Mouse (Mus musculus) limb, embryonic 11.5 days (tissue): Measurements from ENCODE around the gene Abcc2. TPM values are rescaled to one million over a fixed set of nuclear protein-coding genes. Genes with fewer than 3 reads are reported as not detected.

Experiments used
- ATAC-seq: fragments of 200-750 bp; cut with Nextera tagmentation; 2 replicates; pipeline ENCODE4 v1.8.0; 2017; ENCODE audit warnings: low read depth; ENCODE audit not compliant: insufficient number of reproducible peaks, low FRiP score, low TSS enrichment
- DNase-seq: peaks from one replicate; pipeline ENCODE4 v3.0.0-alpha.2; 2015; ENCODE audit warnings: low spot score
- H3K27ac ChIP-seq: fragments of 300-500 bp; sonication (generic); replicated peaks from 2 replicates; pipeline ENCODE4 v1.5.1; 2014; ENCODE audit warnings: low read depth, mild to moderate bottlenecking, low read length
- H3K27me3 ChIP-seq: fragments of 300-500 bp; sonication (generic); 2 replicates; pipeline ENCODE4 v1.6.1; 2014; ENCODE audit warnings: mild to moderate bottlenecking, low read length, mixed read lengths; ENCODE audit not compliant: control insufficient read depth, insufficient read depth
- H3K36me3 ChIP-seq: fragments of 300-500 bp; sonication (generic); 2 replicates; pipeline ENCODE4 v1.6.1; 2014; ENCODE audit warnings: mild to moderate bottlenecking, low read length, moderate library complexity, mixed read lengths; ENCODE audit not compliant: control insufficient read depth, insufficient read depth
- H3K4me1 ChIP-seq: fragments of 300-500 bp; sonication (generic); 2 replicates; pipeline ENCODE4 v1.6.1; 2014; ENCODE audit warnings: low read length, mixed read lengths; ENCODE audit not compliant: control insufficient read depth, insufficient read depth
- H3K4me2 ChIP-seq: fragments of 300-500 bp; sonication (generic); 2 replicates; pipeline ENCODE4 v1.6.1; 2014; ENCODE audit warnings: low read depth, mild to moderate bottlenecking, moderate library complexity; ENCODE audit not compliant: severe bottlenecking
- H3K4me3 ChIP-seq: fragments of 300-500 bp; sonication (generic); 2 replicates; pipeline ENCODE4 v1.5.1; 2014; ENCODE audit warnings: low read depth, low read length
- H3K9ac ChIP-seq: fragments of 300-500 bp; sonication (generic); 2 replicates; pipeline ENCODE4 v1.6.1; 2014; ENCODE audit warnings: mild to moderate bottlenecking, low read length
- H3K9me3 ChIP-seq: fragments of 300-500 bp; sonication (generic); 2 replicates; pipeline ENCODE4 v1.6.1; 2016; ENCODE audit warnings: low read length; ENCODE audit not compliant: control insufficient read depth
- WGBS: fragments of 180-500 bp; shearing (Covaris S2); extraction: QIAGEN DNeasy Blood & Tissue Kit; methylation state at CpG from one replicate; pipeline ENCODE4 v1.1.7; 2014; 5-methylcytosine and 5-hydroxymethylcytosine counted together
- polyA plus RNA-seq: library from polyadenylated mRNA; unstranded; fragments of >200 nt; fragmentation: Nextera tagmentation; extraction: Ambion mirVana; gene quantifications from 2 replicates; pipeline ENCODE4 v1.2.1, GENCODE M21; 2014

Abcc2 gene
- polyA plus RNA-seq, 1 experiment from 2014 or later: 0.05 TPM

DNA sequence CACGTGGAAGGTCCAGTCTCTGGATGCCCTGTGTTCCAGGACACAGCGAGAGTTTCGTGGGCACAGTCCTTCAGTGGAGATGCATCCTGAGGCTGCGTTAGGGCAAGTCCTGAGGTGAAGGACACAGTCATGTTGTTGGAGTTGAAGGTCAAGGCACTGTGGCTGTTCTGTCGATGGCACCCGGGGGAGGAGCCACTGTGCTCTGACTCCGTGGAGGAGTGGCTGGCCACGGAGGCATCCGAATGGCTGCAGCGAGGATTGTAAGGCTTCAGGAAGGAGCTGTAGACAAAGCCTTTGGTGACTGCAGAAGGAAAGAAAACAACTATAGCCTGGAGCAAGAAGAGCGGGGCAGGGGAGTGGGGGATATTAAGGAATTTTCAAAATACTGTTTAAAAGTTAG lies 68.0 kb downstream of the Abcc2 start:
- Histone ChIP-seq H3K4me2 (no peak overlapping the region), H3K4me3 (no peak overlapping the region), H3K27ac (no peak overlapping the region), H3K4me1 (no peaks in the 10 kb centered on the region), H3K9me3 (no peaks in the 10 kb centered on the region), H3K27me3 (no peaks in the 10 kb centered on the region), H3K36me3 (peaks cover 31% of the 10 kb centered on the region), H3K9ac (no peak overlapping the region)
- DNase-seq (no peak), ATAC-seq (no peak)
- 94% methylated on average over 11 of the region's 11 CpGs for WGBS

DNA sequence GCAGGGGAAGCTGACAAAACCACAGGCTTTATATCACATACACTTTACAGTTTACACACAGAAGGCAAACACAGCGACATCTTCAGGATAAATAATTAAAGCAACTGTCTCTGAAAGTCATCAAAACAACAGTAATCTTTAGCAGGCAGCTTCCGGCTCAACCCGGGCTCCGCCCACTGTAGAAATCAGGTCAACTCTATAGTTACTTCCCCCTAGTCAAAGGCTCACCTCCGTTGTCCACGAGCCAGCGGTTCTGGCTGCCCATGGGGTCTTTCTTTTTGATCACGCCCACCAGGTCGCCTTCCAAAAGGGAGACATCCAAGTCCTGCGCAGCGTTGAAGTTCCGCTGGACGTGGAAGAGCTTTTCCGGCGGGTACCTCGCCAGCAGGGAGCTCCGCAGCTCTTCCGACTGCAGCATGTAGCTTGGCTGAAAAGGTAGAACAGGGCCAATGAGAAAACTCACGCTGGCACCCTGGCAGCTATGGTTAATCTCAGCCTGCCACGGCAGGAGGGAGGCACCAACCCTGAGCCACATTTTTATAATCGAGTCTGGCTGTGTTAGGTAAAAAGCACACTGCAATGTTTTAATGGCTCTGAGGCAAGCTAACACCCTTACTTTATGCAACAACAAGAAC lies 70.1 kb downstream of the Abcc2 start:
- H3K36me3 ChIP-seq: peaks cover 41% of the 10 kb centered on the region

DNA sequence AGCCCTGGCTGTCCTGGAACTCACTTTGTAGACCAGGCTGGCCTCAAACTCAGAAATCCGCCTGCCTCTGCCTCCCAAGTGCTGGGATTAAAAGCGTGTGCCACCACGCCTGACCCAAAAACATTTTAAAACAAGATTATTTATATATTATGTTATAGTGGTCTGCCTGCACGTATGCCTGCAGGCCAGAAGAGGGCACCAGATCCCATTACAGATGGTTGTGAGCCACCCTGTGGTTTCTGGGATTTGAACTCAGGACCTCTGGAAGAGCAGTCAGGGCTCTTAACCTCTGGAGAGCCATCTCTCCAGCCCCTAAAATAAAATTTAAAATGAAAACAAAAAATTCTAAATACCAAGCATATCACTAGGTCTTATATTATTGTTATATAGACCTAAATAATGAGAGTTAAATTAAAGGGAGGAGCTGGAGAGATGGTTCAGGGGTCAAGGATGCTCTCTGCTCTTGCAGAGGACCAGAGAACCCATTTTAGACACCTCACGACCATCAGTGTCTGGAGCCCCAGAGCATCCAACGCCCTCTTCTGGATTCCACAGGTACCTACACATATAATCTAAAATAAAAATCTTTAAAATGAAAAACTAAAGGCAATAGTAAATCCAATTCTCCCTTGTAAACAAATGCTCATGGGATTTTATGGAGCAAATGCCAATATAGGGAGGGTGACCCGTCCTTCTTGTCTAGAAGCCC lies 71.0 kb downstream of the Abcc2 start:
- Histone ChIP-seq H3K36me3 (peaks cover 32% of the 10 kb centered on the region), H3K4me2 (no peak overlapping the region), H3K27ac (no peak overlapping the region), H3K4me1 (no peaks in the 10 kb centered on the region), H3K9me3 (no peaks in the 10 kb centered on the region), H3K27me3 (no peaks in the 10 kb centered on the region), H3K9ac (no peak overlapping the region), H3K4me3 (no peak overlapping the region)
- no peak for DNase-seq
- 87% methylated on average over 7 of the region's 7 CpGs for WGBS
- no peak for ATAC-seq

More for the DNA sequence above, 70.1 kb downstream of the Abcc2 start:
- 87% methylated on average over 21 of the region's 21 CpGs for WGBS
- H3K9ac ChIP-seq: no peak overlapping the region
- H3K9me3 ChIP-seq: no peaks in the 10 kb centered on the region
- no peak overlapping the region for H3K4me3 ChIP-seq
- ATAC-seq: no peak
- no peaks in the 10 kb centered on the region for H3K4me1 ChIP-seq
- no peak overlapping the region for H3K27ac ChIP-seq
- H3K4me2 ChIP-seq: no peak overlapping the region
- H3K27me3 ChIP-seq: no peaks in the 10 kb centered on the region
- DNase-seq: no peak

DNA sequence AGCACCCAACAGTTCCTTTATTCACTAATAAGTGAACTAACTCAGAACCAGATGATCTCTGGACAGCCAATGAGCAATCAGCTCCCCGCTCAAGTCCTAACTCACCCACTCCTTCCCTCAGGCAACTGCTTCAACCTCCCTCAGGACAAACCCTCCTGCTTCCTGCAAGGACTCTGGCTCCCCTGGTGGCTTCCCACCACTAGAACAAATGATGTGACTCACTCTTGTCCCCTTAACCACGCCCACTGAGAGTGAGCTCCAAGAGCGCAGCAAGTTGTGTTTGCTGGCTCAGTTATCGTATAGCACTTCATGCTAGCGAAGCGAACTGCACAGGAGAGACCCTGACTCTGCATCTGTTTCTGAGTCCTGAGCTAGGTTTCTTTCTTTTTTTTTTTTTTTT lies 75.4 kb downstream of the Abcc2 start:
- Histone ChIP-seq H3K36me3 (peaks cover 31% of the 10 kb centered on the region; the same call in 1 of the 2 replicates), H3K27ac (no peak overlapping the region), H3K4me3 (no peak overlapping the region), H3K4me1 (no peaks in the 10 kb centered on the region), H3K9ac (no peak overlapping the region), H3K4me2 (no peak overlapping the region), H3K27me3 (no peaks in the 10 kb centered on the region), H3K9me3 (no peaks in the 10 kb centered on the region)
- DNase-seq (no peak), ATAC-seq (no peak)
- 81% methylated on average over 6 of the region's 6 CpGs for WGBS

DNA sequence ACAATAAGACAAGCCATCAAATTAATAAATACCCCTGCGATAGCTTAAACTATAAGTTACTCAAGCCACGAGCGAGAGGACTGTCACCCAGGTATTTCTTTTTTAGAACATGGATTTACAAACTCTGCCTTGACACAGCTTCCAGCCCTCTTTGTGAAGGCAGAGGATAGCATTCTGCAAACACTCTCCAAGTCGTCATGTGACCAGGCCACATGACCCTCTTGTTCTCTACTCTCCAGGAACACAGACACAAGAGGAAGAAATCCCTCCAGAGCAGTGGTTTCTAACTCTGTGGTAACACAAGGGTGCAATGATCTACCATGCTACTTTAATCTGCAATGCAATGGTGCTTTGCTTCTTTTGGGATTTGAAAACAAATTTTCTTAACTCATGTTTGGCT lies 88.4 kb downstream of the Abcc2 start:
- Histone ChIP-seq H3K9me3 (no peaks in the 10 kb centered on the region), H3K36me3 (peaks cover 23% of the 10 kb centered on the region), H3K9ac (no peak overlapping the region), H3K4me3 (no peak overlapping the region), H3K4me2 (no peak overlapping the region), H3K27ac (no peak overlapping the region), H3K27me3 (no peaks in the 10 kb centered on the region), H3K4me1 (no peaks in the 10 kb centered on the region)
- 90% methylated on average over 4 of the region's 4 CpGs for WGBS
- DNase-seq (no peak), ATAC-seq (no peak)

DNA sequence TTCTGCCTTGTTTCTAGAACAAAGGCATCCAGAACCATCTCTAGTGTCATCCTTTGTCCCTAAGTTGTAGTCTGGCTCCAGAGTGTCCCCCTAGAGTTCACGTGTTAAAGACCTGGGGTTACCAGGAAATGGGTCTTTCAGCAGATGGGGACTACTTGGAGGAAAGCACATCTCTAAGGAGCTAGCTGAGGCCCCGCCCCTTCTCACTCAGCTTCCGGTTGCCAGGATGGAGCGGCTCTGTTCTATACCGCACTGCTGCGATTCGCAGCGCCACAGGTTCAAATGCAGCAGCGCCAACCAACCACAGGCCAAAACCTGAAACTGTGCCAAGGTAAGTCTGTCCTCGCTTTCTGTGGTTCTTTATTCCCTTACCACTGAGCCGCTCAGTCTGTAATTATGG lies 92.4 kb downstream of the Abcc2 start:
- no peak overlapping the region for H3K9ac ChIP-seq
- no peaks in the 10 kb centered on the region for H3K27me3 ChIP-seq
- no peaks in the 10 kb centered on the region; the same call in 1 of the 2 replicates for H3K4me1 ChIP-seq
- H3K27ac ChIP-seq: no peak overlapping the region
- H3K4me2 ChIP-seq: no peak overlapping the region
- DNase-seq: no peak
- ATAC-seq: no peak
- H3K36me3 ChIP-seq: peaks cover 17% of the 10 kb centered on the region
- H3K9me3 ChIP-seq: no peaks in the 10 kb centered on the region
- 92% methylated on average over 11 of the region's 11 CpGs for WGBS
- H3K4me3 ChIP-seq: no peak overlapping the region

DNA sequence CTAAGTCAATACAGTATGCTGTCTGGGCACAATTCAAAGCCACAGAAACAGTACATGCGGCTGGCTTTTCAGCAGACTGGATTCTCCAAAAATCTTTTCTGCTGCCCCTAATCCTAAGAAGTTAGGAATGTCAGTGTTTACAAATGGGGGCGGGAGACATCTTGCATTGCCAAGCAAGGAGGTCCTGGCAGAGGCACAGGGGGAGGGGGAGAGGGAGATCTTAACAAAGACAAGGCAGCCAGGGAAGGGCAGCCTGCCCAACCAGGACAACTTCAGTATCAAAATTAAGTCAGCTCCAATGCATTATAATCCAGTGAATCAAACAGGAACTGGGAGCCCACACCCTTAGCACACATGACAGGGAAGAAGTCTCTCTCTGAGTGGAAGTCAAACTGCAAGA lies 94.0 kb downstream of the Abcc2 start:
- WGBS: 33% methylated on average over 2 of the region's 2 CpGs
- H3K36me3 ChIP-seq: peaks cover 15% of the 10 kb centered on the region
- peaks cover 5% of the 10 kb centered on the region for H3K4me1 ChIP-seq
- H3K27me3 ChIP-seq: no peaks in the 10 kb centered on the region
- no peaks in the 10 kb centered on the region for H3K9me3 ChIP-seq
- DNase-seq: no peak
- no peak overlapping the region for H3K4me3 ChIP-seq
- ATAC-seq: no peak
- H3K9ac ChIP-seq: no peak overlapping the region
- H3K4me2 ChIP-seq: no peak overlapping the region
- H3K27ac ChIP-seq: no peak overlapping the region

DNA sequence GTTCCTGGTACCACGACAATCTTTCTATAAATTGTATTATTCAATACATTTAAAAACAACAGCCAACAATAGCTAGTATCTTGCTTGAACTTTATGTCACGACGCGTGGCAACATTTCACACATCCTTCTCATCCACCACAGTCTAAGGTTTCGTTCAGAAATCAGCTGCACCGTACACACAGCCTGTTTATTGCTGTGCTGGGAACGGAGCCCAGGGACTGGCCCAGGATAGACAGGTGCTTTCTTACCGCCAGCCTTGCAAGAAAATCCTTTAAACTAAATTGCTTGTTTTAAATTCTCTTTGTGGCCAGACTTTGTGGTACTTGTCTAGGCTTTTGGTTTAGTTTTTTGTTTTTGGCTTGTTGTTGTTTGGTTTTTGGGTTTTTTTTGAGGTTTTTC lies 95.4 kb downstream of the Abcc2 start:
- H3K4me2 ChIP-seq: no peak overlapping the region
- no peak overlapping the region for H3K9ac ChIP-seq
- 89% methylated on average over 8 of the region's 8 CpGs for WGBS
- ATAC-seq: no peak
- H3K27me3 ChIP-seq: no peaks in the 10 kb centered on the region
- peaks cover 9% of the 10 kb centered on the region for H3K36me3 ChIP-seq
- no peak overlapping the region for H3K4me3 ChIP-seq
- no peak for DNase-seq
- peaks cover 5% of the 10 kb centered on the region for H3K4me1 ChIP-seq
- no peak overlapping the region for H3K27ac ChIP-seq
- no peaks in the 10 kb centered on the region; the same call in 1 of the 2 replicates for H3K9me3 ChIP-seq
